Mouse (Mus musculus): ENCODE data around the gene Atf6b.

Gene Atf6b

GRCm38 (mm10) chr17:34646906-34647787, at the start of gene Atf6b:
Gene Atf6b, plus strand, starts transcription at chr17:34647146.
- DNase-seq: peak; percentile 99

- no peak for DNase-seq
These were observed 49.3 kb upstream of the Atf6b start, which contains the start of gene Ager for GRCm38 (mm10) chr17:34597566-34598095. Gene Ager, plus strand, starts transcription at chr17:34597862.

- no peak for DNase-seq
These were observed 47.1 kb upstream of the Atf6b start for GRCm38 (mm10) chr17:34599891-34600290.

GRCm38 (mm10) chr17:34601796-34602195, 45.1 kb upstream of the Atf6b start:
- no peak for DNase-seq

GRCm38 (mm10) chr17:34603375-34604060, 43.4 kb upstream of the Atf6b start, which contains the start of gene Rnf5:
Gene Rnf5, minus strand, starts transcription at chr17:34603690.
- peak; percentile 100 for DNase-seq

GRCm38 (mm10) chr17:34604061-34604508, 42.9 kb upstream of the Atf6b start, which contains the start of gene Agpat1:
Gene Agpat1, plus strand, starts transcription at chr17:34604262.
- DNase-seq: peak; percentile 99

- DNase-seq: no peak
These were observed 42.3 kb upstream of the Atf6b start for GRCm38 (mm10) chr17:34604511-34605237.

GRCm38 (mm10) chr17:34605609-34606008, 41.3 kb upstream of the Atf6b start:
- peak; percentile 98 for DNase-seq

- DNase-seq: no peak
These were observed 40.5 kb upstream of the Atf6b start for GRCm38 (mm10) chr17:34606186-34607039.

GRCm38 (mm10) chr17:34607997-34608396, 38.9 kb upstream of the Atf6b start:
- no peak for DNase-seq

- DNase-seq: no peak
These were observed 35.9 kb upstream of the Atf6b start for GRCm38 (mm10) chr17:34611050-34611449.

GRCm38 (mm10) chr17:34613054-34613645, 33.8 kb upstream of the Atf6b start:
- DNase-seq: no peak

- peak; percentile 60 for DNase-seq
These were observed 33.1 kb upstream of the Atf6b start for GRCm38 (mm10) chr17:34613830-34614229.

GRCm38 (mm10) chr17:34615871-34616270, 31.1 kb upstream of the Atf6b start, which contains the start of gene Egfl8:
Gene Egfl8, minus strand, starts transcription at chr17:34615971.
- DNase-seq: no peak

- no peak for DNase-seq
These were observed 27.9 kb upstream of the Atf6b start for GRCm38 (mm10) chr17:34618999-34619398.

- no peak for DNase-seq
These were observed 25.9 kb upstream of the Atf6b start for GRCm38 (mm10) chr17:34621006-34621405.

GRCm38 (mm10) chr17:34623161-34623560, 23.8 kb upstream of the Atf6b start:
- no peak for DNase-seq

- no peak for DNase-seq
These were observed 22.0 kb upstream of the Atf6b start for GRCm38 (mm10) chr17:34624981-34625380.

GRCm38 (mm10) chr17:34626062-34626772, 20.7 kb upstream of the Atf6b start:
- DNase-seq: no peak

GRCm38 (mm10) chr17:34626773-34627092, 20.2 kb upstream of the Atf6b start:
- no peak for DNase-seq
